Mouse (Mus musculus): ENCODE measurements around the gene Nphs1.
"Not testable (repeated sequence)": the region's sequence is repeated elsewhere in the genome, so short reads cannot be mapped to it uniquely, and the experiment has no call there.

The Nphs1 gene

DNA sequence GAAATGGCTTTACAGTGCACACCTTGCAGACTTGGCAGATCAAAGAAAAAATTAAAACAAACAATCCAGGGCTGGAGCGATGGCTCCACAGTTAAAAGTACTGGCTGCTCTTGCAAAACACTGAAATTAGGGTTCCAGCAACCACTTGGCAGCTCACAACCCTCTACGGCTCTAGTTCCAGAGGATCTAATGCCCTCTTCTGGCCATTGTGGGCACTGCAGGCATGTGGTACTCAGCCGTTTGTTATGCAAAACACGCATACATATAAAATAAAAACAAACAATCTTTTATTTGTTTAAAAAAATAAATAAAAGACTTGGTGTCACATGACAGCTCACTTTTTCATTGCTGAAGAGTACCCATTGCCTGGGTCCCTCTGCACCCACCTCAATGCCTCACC lies 34.6 kb downstream of the Nphs1 start:
- DNase-seq (ENCODE audit: low spot score): peak; percentile 55

DNA sequence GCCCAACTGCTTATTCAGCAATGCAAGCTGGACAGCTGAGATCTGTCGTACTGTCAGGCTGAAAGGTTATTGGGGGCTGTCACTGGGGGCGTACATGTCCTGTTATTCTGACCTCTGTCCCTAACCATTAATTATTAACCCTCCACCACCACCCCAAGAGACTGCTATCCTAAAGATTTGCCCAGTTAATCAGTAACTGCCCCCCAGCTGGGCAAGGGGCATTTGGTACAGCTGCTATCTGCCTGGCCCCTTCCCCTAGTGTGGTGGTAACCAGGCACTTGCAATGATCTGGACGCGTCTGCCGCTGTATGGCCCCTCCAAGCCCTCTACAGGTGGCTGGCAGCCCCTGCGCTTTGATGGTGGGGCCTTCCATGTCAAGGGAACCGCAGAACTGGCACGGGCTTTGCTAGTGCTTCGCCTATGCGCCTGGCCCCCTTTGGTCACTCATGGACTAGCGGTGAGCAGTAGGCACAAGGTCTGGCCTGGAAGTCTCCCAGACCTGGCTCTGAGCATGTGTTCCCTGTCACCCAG lies 35.4 kb downstream of the Nphs1 start, which contains the start of gene Prodh2:
Prodh2 (plus strand) TSS at position 222 of the 531 bp plus-strand sequence.
- no peak for DNase-seq (ENCODE audit: low spot score)

DNA sequence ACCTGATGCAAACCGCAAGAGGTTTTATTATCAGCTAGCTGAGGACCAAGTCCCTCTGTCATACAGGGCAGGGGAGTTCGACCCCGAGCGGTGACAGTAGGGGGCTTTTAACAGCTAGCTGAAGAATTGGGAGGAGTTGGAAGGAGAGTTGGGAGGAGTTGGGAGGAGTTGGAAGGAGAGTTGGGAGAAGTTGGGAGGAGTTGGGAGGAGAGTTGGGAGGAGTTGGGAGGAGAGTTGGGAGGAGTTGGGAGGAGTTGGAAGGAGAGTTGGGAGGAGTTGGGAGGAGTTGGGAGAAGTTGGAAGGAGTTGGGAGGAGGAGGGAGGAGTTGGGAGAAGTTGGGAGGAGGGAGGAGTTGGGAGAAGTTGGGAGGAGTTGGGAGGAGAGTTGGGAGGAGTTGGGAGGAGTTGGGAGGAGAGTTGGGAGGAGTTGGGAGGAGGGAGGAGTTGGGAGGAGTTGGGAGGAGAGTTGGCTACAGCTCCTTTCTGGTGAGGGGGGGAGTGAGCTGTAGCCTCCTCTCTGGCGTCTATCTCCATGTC lies 37.5 kb downstream of the Nphs1 start:
- DNase-seq (ENCODE audit: low spot score): not testable (repeated sequence)

DNA sequence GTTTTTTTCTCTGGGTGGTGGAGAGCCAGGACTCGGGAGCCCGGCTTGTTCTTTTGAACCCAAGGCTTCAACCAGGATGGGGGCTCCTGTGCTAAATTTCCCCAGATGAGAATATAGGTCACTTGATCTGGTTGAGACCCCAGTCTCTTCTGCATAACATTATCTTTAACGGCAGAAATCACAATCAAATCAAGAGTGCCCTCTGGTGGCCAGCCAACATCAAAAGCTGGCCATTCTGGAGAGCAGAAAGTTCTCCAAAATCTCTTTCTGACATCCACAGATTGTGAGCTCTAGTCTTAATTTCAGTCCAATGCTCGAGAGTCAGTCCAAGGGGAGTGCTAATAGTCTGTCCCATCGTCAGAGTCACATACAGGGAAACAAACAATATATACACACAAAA lies 43.0 kb downstream of the Nphs1 start:
- DNase-seq (ENCODE audit: low spot score): not testable (repeated sequence)

DNA sequence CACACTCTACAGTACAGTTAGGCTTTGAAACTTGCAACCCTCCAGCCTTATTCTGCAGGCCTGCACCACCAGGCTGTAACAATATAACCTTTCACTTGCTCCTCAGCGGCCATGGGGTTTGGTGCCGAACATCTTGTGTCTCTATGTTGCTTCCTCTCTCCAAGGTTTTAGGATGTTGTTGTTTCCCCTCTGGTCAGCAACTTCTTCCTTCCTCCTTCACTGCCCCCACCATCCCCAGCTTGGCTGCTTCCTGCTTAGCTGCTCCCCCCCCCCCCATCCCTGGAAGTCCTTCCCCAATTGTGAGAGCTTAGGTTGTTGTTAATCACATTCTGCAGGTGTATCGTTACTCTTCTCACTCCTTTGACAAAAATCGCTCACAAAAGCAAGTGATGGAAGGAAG lies 49.9 kb downstream of the Nphs1 start:
- no peak for DNase-seq (ENCODE audit: low spot score)

DNA sequence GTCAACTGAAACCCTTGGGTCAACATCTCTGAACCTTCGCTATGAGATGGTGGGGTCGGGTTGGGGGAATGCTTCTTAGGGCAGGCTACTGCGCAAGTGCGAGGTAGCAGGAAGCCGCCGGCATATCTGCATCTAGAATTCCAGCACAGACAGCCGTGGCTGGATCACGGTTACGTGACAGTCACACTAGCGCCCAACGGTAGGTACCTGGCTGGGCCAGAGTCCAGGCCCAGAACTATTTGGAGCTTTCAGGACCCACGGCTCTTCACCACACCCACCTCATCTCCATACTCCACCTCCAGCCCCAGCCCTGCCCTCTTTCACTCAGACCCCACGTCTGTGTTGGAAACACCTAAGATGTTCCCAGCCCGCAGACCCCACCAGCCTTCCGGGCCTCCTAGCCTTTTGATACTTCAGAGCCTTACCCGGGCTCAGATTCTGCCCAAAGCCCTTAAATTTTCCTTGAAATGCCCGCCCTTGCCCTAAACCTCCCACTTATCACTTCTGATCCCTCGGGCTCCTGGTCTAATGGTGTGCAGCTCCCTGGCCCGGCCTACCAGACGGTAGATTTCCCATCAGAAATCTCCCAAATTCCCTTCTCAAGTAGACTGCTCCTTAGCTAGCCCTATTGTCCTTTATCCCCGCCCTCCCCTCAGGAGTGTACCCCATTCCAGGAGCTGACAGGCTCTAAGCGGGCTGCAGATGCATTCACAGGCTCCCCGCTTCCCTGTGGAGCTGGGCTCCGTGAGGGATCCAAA lies 57.1 kb downstream of the Nphs1 start:
- DNase-seq (ENCODE audit: low spot score): no peak

DNA sequence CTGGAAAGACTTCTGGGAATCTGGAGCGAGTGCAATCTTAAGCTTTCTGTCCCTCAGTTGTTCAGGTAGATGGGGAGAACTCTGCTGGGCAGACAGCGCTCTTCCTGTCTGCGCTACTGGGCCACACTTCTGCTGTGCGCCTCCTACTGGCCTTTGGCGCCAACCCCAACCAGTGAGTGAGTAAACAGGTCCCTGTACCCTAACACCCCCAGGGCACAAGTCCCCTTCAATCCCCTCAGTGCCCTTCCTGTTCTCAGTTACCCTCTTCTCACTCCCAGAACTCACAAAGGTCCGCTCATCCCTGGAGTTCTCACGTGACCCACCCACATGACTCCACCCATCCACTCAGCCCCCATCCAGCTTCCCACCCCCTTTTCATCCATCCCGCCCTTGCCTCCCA lies 60.2 kb downstream of the Nphs1 start:
- no peak for DNase-seq (ENCODE audit: low spot score)

DNA sequence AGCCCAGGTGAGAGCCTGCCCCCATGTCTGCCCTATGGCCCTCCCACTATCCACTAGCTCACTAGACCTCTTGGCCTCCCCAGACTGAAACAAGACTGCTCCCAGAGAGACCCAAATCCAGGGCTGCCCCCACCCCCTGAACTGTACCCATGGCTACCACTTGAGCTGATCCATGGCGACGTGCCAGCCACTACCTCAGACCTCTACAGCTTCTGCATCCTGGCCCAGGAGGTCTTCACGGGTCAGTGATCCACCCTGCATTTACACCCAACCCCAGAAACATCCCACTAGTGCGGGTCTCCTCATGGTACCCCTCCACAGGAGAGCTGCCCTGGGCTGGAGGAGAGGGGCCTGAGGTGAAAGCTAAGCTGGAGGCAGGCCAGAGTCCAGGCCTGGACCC lies 62.3 kb downstream of the Nphs1 start:
- no peak for DNase-seq (ENCODE audit: low spot score)

DNA sequence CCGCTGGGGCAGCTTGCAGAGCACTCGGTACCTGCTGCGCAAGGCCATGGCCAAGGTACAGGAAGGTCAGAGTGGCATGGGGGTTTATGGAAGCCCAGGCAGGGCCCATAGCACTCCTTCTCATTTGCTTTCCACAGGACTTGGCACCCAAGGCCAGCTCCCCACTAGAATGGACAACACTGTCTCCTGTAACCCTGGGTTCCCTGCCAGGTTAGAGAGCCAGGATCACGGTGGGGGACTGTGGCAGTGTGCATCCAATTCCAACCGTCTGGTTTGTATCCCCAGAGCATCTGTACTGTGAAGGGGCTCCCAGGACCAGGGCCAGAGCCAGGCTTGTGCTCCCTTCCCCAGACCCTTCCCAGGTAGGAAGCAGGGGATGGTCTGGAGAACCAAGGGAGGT lies 62.7 kb downstream of the Nphs1 start:
- DNase-seq (ENCODE audit: low spot score): no peak

DNA sequence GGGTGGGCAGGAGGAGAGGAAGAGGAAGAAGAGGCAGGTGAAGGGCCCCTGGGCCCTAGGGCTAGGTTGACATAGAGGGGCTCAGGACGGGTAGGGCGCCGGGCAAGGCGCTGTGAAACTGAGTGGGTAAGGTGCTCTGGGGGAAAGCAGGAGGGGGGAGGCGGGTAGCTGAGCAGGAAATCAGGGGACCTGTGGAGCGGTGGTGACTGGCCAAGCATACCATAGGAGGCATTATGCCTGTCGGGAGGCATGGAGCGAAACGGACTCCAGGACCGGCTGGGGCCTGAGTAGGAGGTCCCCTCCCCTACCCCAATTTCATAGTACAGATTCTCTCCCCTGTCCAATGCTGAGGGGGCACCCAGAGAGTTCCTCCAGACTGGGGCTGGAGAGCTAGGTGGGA lies 64.8 kb downstream of the Nphs1 start:
- no peak for DNase-seq (ENCODE audit: low spot score)

DNA sequence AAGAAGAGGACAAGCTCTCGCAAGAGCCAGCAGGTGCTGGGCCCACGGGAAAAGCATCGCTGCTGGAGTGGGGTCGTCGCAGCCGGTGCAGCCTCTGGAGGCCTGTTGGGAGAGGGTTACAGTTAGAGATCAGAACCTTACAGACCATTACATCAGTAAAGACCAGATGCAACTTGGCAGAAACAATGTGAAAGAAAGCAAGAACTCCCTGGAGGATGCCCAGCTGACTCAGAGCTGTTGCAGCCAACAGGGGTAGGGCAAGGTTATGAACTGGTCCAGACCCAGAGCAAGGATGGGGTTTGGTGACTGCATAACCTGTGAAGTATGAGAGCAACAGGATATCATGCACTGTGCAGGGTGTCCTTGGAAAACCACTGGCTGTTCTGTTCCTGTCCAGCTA lies 66.4 kb downstream of the Nphs1 start:
- no peak for DNase-seq (ENCODE audit: low spot score)

DNA sequence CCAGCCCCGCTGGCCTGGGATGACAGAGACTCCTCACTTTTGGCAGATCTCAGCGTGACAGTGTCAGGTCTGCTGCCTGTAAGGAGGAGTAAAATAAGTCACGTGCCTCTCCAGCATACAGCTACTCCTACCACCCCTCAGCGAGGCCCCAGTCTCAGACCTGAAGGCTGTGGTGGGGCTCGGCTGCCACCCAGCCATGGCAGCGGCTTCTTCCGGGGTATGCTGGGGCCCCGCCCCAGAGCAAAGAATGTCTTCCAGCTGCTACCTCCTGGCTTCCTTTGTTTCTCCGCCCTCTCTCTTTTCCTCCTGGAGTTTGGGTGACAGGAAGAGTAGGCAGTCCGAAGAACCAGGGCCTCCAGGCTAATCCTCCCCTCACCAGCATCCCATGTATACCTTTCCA lies 67.8 kb downstream of the Nphs1 start:
- no peak for DNase-seq (ENCODE audit: low spot score)

DNA sequence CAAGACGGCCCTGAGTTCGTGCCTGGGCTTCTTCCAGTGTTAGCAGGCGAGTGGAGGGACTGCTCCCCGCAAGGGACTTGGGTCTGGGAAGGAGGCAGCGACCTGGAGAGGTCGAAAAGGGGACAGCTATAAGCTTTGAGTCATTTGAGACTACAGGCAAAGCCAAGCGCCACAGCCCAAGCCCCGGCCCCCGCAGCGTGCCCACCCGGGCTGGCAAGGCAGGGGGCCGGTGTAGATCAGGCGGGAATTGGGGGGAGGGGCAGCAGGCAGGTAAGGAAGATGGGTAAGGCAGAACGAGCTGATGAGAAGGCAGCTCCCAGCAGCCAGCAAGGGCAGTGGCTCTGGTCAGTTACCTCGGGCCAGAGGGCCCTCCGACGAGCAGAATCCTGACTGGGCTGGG lies 68.3 kb downstream of the Nphs1 start:
- DNase-seq (ENCODE audit: low spot score): no peak

DNA sequence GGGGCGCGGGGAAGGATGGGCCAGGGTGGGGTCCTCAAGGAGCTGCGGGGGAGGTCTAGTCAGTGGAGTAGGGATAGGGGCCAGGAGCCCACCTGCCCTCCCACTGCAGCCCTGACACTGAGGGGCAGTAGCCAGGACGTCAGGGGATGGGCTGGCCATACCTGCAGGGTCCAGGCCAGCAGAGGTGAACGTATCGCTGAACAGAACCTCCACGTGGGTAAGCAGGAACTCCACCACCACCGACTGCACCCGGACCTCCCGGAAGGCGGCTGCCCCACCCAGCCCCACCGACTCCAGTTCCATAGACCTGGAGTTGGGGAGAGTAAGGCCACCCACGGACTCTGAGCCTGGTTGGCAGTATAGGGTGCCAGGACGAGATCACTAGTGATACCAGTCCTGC lies 68.9 kb downstream of the Nphs1 start:
- DNase-seq (ENCODE audit: low spot score): no peak

DNA sequence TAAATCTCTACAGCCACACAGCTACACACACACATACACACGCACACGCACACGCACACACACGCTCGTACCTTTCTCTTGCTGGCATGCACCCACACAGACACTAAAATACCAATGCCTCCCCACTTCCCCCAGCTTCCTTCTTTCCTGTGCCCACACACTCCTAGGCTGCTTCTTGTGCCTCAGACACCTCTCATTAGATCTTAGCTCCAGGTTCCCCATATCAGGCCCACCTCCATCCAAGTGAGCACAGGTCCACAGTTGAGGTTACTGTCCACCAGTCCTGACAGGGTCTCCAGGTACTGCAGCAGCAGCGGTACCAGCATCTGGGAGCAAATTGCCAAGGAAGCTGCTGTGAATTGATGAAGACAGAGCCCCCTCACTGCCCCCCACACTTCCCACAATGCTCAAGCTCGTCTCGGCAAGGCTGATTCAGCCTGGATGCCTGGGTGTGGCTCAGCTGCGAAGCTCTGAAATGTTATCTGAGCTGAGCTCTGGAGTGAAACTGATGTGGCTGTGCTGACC lies 73.2 kb downstream of the Nphs1 start:
- DNase-seq (ENCODE audit: low spot score): no peak

DNA sequence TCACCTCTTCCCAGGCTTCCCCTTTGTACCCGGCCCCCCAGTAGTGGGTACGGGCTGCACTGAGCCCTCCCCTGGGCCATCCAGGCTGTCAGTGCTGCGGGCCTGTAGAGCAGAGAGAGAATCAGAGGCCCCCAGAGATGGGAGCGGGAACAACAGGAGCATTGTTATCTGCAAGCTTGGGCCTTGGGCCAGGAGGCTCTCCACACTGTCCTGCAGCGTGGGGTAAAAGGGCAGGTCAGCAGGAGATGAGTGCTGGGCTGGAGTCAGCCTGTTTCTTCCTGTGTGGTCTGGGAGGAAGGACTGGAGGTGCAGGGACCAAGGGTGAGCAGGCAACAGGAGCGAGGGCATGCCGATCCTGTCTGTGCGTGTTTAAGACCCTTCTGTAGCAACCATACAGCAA lies 74.8 kb downstream of the Nphs1 start:
- no peak for DNase-seq (ENCODE audit: low spot score)

DNA sequence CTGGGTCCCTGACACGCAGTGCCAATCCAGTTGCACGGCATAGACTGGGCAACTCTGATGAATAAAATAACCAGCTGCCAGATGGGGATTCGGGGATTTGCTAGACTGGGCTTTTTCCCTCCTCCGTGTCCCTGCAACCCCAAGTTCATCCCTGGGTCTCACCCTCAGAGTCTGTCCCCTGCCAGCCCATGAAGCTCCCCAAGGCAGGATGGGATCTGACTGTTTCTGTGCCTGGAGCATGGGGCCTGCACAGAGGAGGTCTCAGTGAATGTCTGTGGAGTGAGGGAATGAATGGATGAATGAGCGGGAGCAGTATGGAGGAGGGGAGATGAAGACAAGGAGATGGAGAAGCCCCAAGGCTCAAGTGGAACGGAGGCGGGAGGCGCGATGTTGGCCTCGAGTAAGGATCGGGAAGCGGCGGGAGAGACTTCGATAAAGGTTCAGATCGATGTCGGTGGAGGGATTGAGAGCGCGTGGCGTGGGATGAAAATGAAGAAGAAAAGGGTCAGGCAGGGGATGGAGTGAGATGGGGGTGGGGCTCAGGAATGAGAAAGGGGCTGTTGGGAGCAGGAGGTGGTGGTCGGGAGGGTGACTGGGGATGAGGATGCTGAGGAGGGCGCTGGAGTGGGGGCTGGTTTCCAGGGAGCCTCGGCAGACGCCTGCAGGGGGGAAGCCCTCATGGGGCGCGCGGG lies 76.0 kb downstream of the Nphs1 start:
- DNase-seq (ENCODE audit: low spot score): no peak

DNA sequence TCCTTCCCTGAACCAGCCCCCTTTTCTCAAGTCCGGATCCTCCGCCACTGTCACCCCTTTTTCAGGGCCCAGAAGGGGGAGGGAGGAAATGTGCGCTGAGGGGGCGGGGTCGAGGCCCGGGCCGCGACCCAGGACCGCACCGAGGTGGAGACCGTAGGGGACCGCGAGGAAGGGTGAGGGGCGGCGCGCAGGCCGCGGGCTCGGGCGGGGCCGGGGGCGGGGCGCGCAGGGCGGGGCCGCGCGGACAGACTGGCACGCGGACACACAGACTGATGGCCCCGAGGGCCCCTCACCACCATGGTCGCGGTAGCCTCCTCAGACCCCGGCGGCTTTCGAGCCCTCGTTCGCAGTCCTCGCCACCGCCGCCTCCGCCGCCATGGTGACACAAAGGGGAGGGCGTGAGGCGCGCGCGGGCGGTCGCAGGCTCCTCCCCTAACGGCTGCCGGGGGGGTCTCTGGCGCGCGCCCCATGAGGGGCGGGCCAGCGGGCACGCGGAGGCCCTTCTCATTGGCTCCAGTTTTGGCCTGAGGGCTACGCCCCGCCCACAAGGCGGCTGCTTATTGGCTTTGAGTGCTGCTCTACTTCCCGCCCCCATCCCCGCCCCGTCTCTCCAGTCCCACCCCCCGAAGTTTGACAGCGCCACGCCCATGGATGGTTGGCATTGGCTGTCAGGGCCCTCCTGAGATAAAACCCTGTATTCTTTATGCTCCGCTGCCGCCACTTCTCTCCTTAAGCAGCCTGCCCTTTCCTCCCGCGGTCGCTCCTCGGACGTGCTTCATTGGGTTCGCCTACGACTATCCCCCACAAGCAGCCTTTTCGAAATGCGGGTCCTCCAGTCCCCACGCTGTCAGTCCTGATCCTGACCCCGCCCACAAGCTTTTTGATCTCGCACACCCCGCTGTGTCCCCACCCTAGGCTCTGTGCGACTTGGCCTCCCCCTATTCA lies 76.8 kb downstream of the Nphs1 start, which contains the start of gene Arhgap33:
Arhgap33 (minus strand) TSS at position 428 of the 945 bp plus-strand sequence.
- peak; percentile 93 for DNase-seq (ENCODE audit: low spot score)

All from layer of hippocampus, adult 9-10 months (tissue).